In genomic region chr14:14395535-14395934, GRCm38 (mm10) we compare ENCODE assay signal across 20 mouse cellular contexts. TPM values are rescaled to one million over a fixed set of nuclear protein-coding genes. Genes with fewer than 3 reads are reported as not detected.
DNase-seq lines count a peak whose midpoint lies in the region; ATAC-seq lines count a peak whose summit lies in the region.
"Had no signal": no experiment of that assay in that cellular context is flagged by ENCODE, and none has a peak within 500 bp of the region (broad histone marks: within the 10 kb centered on the region; RNA-seq: fewer than 3 reads in every experiment).

No protein-coding gene starts in this region.

- H3K27ac ChIP-seq in hindbrain, embryonic 16.5 days (ENCODE audit: low read depth, low read length) = no peak overlapping the region
- no peak overlapping the region for H3K27ac ChIP-seq in hindbrain, embryonic 13.5 days
- no peak overlapping the region for H3K27ac ChIP-seq in neural tube, embryonic 14.5 days (ENCODE audit: low read depth, low read length)
- no peak overlapping the region for H3K27ac ChIP-seq in neural tube, embryonic 15.5 days (replicated peaks)
- H3K27ac ChIP-seq in midbrain, embryonic 15.5 days = no peak overlapping the region
- H3K27ac ChIP-seq: embryonic facial prominence, embryonic 13.5 days; forebrain, embryonic 12.5 days; gastrocnemius, adult 2 months; hindbrain, embryonic 15.5 days had no signal

- no peak overlapping the region for H3K4me2 ChIP-seq in hindbrain, embryonic 16.5 days (ENCODE audit: low read length)
- H3K4me2 ChIP-seq in hindbrain, embryonic 13.5 days = no peak overlapping the region
- H3K4me2 ChIP-seq in neural tube, embryonic 14.5 days (ENCODE audit: low read depth, low read length) = no peak overlapping the region
- no peak overlapping the region for H3K4me2 ChIP-seq in neural tube, embryonic 15.5 days
- no peak overlapping the region for H3K4me2 ChIP-seq in midbrain, embryonic 15.5 days
- H3K4me2 ChIP-seq: embryonic facial prominence, embryonic 13.5 days; forebrain, embryonic 12.5 days; heart, embryonic 12.5 days; hindbrain, embryonic 15.5 days had no signal

- no peaks in the 10 kb centered on the region for H3K27me3 ChIP-seq in hindbrain, embryonic 16.5 days (replicated peaks; ENCODE audit: control insufficient read depth, insufficient read depth, low read length)
- no peaks in the 10 kb centered on the region for H3K27me3 ChIP-seq in hindbrain, embryonic 13.5 days
- H3K27me3 ChIP-seq in neural tube, embryonic 14.5 days (ENCODE audit: control insufficient read depth, insufficient read depth, low read length) = no peaks in the 10 kb centered on the region
- no peaks in the 10 kb centered on the region for H3K27me3 ChIP-seq in neural tube, embryonic 15.5 days (replicated peaks)
- no peaks in the 10 kb centered on the region for H3K27me3 ChIP-seq in midbrain, embryonic 15.5 days (replicated peaks)
- H3K27me3 ChIP-seq: embryonic facial prominence, embryonic 13.5 days; forebrain, embryonic 12.5 days; heart, embryonic 12.5 days; hindbrain, embryonic 15.5 days had no signal

- 83% methylated on average over 1 of the region's 1 CpGs for WGBS in hindbrain, embryonic 16.5 days
- WGBS in hindbrain, embryonic 13.5 days = 75% methylated on average over 1 of the region's 1 CpGs
- 53% methylated on average over 1 of the region's 1 CpGs for WGBS in neural tube, embryonic 14.5 days
- 66% methylated on average over 1 of the region's 1 CpGs for WGBS in neural tube, embryonic 15.5 days
- WGBS in midbrain, embryonic 15.5 days = 76% methylated on average over 1 of the region's 1 CpGs

- H3K36me3 ChIP-seq in hindbrain, embryonic 16.5 days (ENCODE audit: control insufficient read depth, insufficient read depth, low read length) = no peaks in the 10 kb centered on the region
- H3K36me3 ChIP-seq in hindbrain, embryonic 13.5 days = no peaks in the 10 kb centered on the region
- H3K36me3 ChIP-seq in neural tube, embryonic 14.5 days (ENCODE audit: control insufficient read depth, insufficient read depth, low read length) = no peaks in the 10 kb centered on the region
- no peaks in the 10 kb centered on the region for H3K36me3 ChIP-seq in neural tube, embryonic 15.5 days
- H3K36me3 ChIP-seq in midbrain, embryonic 15.5 days (replicated peaks) = no peaks in the 10 kb centered on the region
- H3K36me3 ChIP-seq: embryonic facial prominence, embryonic 13.5 days; forebrain, embryonic 12.5 days; heart, embryonic 12.5 days; hindbrain, embryonic 15.5 days had no signal

- no peak overlapping the region for H3K4me3 ChIP-seq in hindbrain, embryonic 16.5 days (ENCODE audit: low read length)
- no peak overlapping the region for H3K4me3 ChIP-seq in hindbrain, embryonic 13.5 days
- no peak overlapping the region for H3K4me3 ChIP-seq in neural tube, embryonic 14.5 days (ENCODE audit: low read depth, low read length)
- H3K4me3 ChIP-seq in neural tube, embryonic 15.5 days (replicated peaks) = no peak overlapping the region
- no peak overlapping the region for H3K4me3 ChIP-seq in midbrain, embryonic 15.5 days
- H3K4me3 ChIP-seq: embryonic facial prominence, embryonic 13.5 days; forebrain, embryonic 12.5 days; gastrocnemius, adult 2 months; heart, embryonic 12.5 days; hindbrain, embryonic 15.5 days had no signal

- ATAC-seq in hindbrain, embryonic 16.5 days = peak; percentile 60; the same call in 1 of the 2 replicates
- no peak for ATAC-seq in hindbrain, embryonic 13.5 days (ENCODE audit: low FRiP score)
- ATAC-seq in neural tube, embryonic 14.5 days (ENCODE audit: low read depth) = peak; percentile 60; the same call in 1 of the 2 replicates
- ATAC-seq in neural tube, embryonic 15.5 days (ENCODE audit: low FRiP score) = no peak
- peak; percentile 79 for ATAC-seq in midbrain, embryonic 15.5 days (replicated peaks)
- ATAC-seq: forebrain, embryonic 16.5 days had no signal

- no peak for DNase-seq in cerebellum, postnatal 10 days
- DNase-seq in frontal cortex, postnatal 10 days (ENCODE audit: low spot score in 2 of 2) = no peak
- DNase-seq: adrenal gland, adult 2 months; adrenal gland, postnatal 25 days; cerebellum, adult 2 months; cerebellum, postnatal 14 days; gastrocnemius, adult 2 months; gastrocnemius, postnatal 25 days had no signal

- no peak overlapping the region for H3K9ac ChIP-seq in hindbrain, embryonic 16.5 days (ENCODE audit: low read depth, low read length)
- H3K9ac ChIP-seq in hindbrain, embryonic 13.5 days = no peak overlapping the region
- no peak overlapping the region for H3K9ac ChIP-seq in neural tube, embryonic 14.5 days (replicated peaks; ENCODE audit: low read depth, low read length)
- no peak overlapping the region for H3K9ac ChIP-seq in neural tube, embryonic 15.5 days (replicated peaks)
- H3K9ac ChIP-seq in midbrain, embryonic 15.5 days = no peak overlapping the region
- H3K9ac ChIP-seq: embryonic facial prominence, embryonic 13.5 days; forebrain, embryonic 12.5 days; heart, embryonic 12.5 days; hindbrain, embryonic 15.5 days had no signal

- H3K4me1 ChIP-seq in hindbrain, embryonic 16.5 days (ENCODE audit: control insufficient read depth, insufficient read depth, low read depth, low read length) = no peaks in the 10 kb centered on the region
- H3K4me1 ChIP-seq in hindbrain, embryonic 13.5 days (replicated peaks) = no peaks in the 10 kb centered on the region
- no peaks in the 10 kb centered on the region for H3K4me1 ChIP-seq in neural tube, embryonic 14.5 days (ENCODE audit: control insufficient read depth, insufficient read depth, low read length)
- no peaks in the 10 kb centered on the region for H3K4me1 ChIP-seq in neural tube, embryonic 15.5 days
- H3K4me1 ChIP-seq in midbrain, embryonic 15.5 days = no peaks in the 10 kb centered on the region
- H3K4me1 ChIP-seq: embryonic facial prominence, embryonic 13.5 days; forebrain, embryonic 12.5 days; heart, embryonic 12.5 days; hindbrain, embryonic 15.5 days had no signal

- H3K9me3 ChIP-seq in hindbrain, embryonic 16.5 days (ENCODE audit: control insufficient read depth, low read length) = no peaks in the 10 kb centered on the region
- no peaks in the 10 kb centered on the region for H3K9me3 ChIP-seq in hindbrain, embryonic 13.5 days
- H3K9me3 ChIP-seq in neural tube, embryonic 14.5 days (ENCODE audit: control insufficient read depth, low read length) = no peaks in the 10 kb centered on the region
- no peaks in the 10 kb centered on the region for H3K9me3 ChIP-seq in neural tube, embryonic 15.5 days (replicated peaks)
- H3K9me3 ChIP-seq in midbrain, embryonic 15.5 days = no peaks in the 10 kb centered on the region
- H3K9me3 ChIP-seq: embryonic facial prominence, embryonic 13.5 days; hindbrain, embryonic 15.5 days had no signal

RNA-seq across cellular contexts. Expression of gene Olfr721-ps1, which starts 5.6 kb away (rescaled TPM):
- not detected in 2 replicates for polyA plus RNA-seq in hindbrain, embryonic 16.5 days (2015; fragmentation: Nextera tagmentation; extraction: Ambion mirVana)
- polyA plus RNA-seq in hindbrain, embryonic 13.5 days (2015; fragmentation: Nextera tagmentation; extraction: Ambion mirVana) = not detected in 2 replicates
- polyA plus RNA-seq in neural tube, embryonic 14.5 days (2014; fragmentation: Nextera tagmentation; extraction: Ambion mirVana) = not detected in 2 replicates
- polyA plus RNA-seq in neural tube, embryonic 15.5 days (2015; fragmentation: Nextera tagmentation; extraction: Ambion mirVana) = not detected in 2 replicates
- not detected in 2 replicates for polyA plus RNA-seq in midbrain, embryonic 15.5 days (2015; fragmentation: Nextera tagmentation; extraction: Ambion mirVana)
- polyA plus RNA-seq: adrenal gland, adult 2 months; cerebellum, adult 2 months; embryonic facial prominence, embryonic 13.5 days; forebrain, embryonic 12.5 days; forebrain, embryonic 16.5 days; heart, embryonic 12.5 days; heart, embryonic 16.5 days; hindbrain, embryonic 15.5 days; intestine, embryonic 14.5 days had no signal

RNA-seq across cellular contexts. Expression of gene Il3ra, which starts 49.5 kb away (rescaled TPM):
- polyA plus RNA-seq in hindbrain, embryonic 16.5 days (2015; fragmentation: Nextera tagmentation; extraction: Ambion mirVana) = 2.3 and 3.0 TPM in 2 replicates
- polyA plus RNA-seq in hindbrain, embryonic 13.5 days (2015; fragmentation: Nextera tagmentation; extraction: Ambion mirVana) = 1.6 and 2.2 TPM in 2 replicates
- polyA plus RNA-seq in neural tube, embryonic 14.5 days (2014; fragmentation: Nextera tagmentation; extraction: Ambion mirVana) = 1.9 and 2.4 TPM in 2 replicates
- polyA plus RNA-seq in neural tube, embryonic 15.5 days (2015; fragmentation: Nextera tagmentation; extraction: Ambion mirVana) = 2.9 and 4.3 TPM in 2 replicates
- 2.1 and 4.0 TPM in 2 replicates for polyA plus RNA-seq in midbrain, embryonic 15.5 days (2015; fragmentation: Nextera tagmentation; extraction: Ambion mirVana)

Comparison
In these comparisons a context has a peak if more than half of its experiments do, and no peak if none do; other contexts are left out.
1. ATAC-seq: peak in hindbrain, embryonic 16.5 days (single experiment), neural tube, embryonic 14.5 days (single experiment) and midbrain, embryonic 15.5 days (single experiment); none in hindbrain, embryonic 13.5 days (single experiment) and neural tube, embryonic 15.5 days (single experiment).